Mouse (Mus musculus) naive thymus-derived CD4-positive, alpha-beta T cell, adult 2 months (primary cell): Measurements from ENCODE around the gene Bax.
A peak's percentile ranks its signal among the peaks of the same experiment; 100 is the strongest.

Source experiments
- DNase-seq: peaks from one replicate; pipeline ENCODE4 v3.0.0-alpha.2; 2011; ENCODE audit warnings: low read depth

The Bax gene

DNA sequence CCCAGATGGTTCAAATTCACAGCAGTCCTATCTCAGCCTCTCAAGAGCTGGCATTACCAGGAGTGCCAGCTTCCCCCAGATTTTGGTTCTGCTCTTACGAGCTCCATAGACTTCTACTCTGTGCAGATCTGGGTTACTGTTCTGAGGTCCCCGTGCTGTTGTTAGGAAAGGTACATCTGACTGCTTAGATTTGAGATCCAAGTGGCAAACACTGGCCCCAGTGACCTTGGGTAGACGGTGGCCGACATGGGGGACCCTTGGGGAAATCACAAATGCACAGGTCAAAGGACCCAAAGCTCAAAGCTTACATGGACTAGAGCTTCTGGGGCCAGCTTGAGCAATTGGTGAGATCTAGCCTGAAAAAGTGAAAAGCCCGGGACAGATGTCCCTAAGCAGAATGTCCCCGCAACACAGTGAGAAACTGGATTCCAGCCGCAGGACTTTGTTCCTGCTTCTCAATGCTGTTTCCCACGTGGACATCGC is 9.9 kb downstream of the Bax start:
- DNase-seq: no peak

DNA sequence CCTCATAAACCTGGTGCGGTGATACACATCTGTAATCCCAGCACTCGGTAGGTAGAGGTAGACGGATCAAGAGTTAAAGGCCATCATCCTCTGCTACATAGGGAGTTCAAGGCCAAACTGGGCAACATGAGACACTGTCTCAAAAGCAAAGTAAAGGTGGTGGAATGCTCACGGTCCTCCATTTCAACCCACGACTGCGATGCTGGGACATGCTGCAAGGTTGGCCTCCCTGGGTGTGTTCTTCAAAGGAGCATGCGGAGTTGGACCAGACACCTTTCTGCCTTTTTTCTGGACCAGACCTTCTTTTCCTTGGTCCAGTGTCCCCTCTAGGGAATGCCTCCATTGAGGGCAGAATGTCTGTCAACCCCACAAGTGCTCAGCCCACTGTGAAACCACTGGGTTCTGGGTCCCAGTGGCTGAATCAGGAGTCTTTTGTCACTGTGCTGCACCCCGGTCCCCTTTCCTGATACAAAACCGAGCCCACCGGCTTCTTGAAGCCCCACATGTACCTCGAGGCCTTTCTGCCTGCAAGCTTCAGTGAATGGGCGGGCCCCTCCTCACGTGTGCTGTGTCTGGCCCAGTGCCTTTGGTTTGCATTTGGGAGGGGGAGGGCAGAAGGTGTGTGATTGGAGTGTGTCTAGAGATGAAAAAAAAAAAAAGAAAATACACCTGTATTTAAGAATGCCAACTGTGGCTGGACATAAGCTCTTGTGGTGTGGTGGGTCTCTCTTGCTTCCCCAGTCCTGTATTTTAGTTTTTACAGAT is 10.6 kb downstream of the Bax start:
- no peak for DNase-seq

DNA sequence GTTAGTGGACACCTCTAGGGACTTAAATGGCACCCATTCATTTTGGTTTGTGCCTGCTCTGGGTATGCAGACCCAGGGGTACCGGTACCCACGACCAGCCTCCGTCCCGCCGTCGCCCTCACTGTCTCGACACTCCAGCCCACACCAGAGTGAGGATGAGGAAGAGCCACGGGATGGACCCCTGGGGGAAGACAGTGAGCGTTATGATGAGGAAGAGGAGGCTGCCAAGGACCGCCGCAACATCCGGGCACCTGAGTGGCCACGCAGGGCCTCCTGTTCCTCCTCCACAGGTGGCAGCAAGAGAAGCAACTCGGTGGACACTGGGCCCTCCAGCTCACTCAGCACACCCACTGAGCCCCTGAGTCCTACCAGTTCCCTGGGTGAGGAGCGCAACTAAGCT is 11.7 kb downstream of the Bax start:
- DNase-seq: no peak

DNA sequence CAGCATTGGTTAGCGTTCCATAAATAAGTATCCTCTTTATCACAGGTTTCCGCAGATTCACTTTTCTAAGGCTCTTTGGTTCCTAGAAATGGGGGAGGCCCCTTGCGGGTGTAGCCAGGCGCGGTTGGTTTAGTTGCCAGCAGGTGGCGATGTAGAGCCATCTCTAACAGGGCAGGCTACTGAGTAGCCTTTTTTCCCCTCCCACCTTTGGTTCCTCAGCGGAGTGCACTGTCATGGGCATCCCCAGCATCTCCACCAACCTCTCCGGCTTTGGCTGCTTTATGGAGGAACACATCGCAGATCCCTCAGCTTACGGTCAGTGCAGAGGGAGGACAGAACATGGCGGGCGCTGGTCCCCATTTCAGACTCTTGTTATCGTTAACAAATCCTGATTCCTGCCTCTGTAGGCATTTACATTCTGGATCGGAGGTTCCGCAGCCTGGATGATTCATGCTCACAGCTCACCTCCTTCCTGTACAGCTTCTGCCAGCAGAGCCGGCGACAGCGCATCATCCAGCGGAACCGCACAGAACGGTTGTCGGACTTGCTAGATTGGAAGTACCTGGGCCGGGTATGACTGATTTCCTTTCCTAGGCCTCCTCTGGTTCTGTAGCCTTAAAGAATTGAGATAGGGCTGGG is 15.2 kb downstream of the Bax start:
- DNase-seq: peak; percentile 91

DNA sequence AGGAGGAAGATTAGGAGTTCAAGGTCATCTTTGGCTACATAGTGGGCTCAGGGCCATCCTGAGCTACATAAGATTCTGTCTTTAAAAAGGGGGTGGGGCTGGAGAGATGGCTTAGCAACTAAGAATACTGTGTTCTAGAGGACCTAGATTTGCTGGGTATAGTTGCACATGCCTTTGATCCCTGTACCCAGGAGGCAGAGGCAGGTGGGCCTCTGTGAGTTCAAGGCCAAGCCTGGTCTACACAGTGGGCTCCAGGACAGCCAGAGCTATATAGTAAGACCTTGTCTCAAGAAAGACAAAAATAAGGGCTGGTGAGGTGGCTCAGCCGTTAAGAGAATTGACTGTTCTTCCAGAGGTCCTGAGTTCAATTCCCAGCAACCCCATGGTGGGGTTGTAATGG is 16.7 kb downstream of the Bax start:
- no peak for DNase-seq

DNA sequence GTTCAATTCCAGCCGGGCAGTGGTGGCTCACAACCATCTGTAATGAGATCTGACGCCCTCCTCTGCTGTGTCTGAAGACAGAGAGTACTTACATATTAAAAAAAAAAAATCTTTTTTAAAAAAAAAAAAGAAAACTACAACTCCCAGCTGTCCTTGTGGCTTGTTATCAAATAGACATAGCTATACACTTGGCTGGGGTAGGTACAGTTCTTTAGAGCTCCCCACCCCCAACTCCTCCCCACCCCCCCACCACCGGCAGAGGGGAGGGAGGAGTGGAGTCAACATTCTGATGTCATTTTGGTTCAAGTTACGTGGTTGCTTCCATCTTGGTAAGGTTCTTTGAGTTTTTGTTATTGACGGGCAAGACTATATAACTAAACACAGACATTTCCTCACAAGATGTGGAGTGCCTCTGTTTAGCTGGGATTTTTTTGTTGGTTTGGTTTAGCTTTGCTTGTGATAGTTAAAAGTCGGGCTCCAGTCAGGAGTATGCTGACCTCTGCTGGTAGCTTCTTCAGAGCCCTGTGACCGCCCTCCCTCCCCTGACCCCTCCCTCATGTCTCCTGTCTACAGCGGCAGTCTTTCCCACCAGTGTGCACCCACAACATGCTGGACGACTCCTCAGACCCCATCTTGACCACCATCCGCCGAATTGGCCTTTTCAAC is 19.2 kb downstream of the Bax start:
- peak; percentile 72 for DNase-seq

DNA sequence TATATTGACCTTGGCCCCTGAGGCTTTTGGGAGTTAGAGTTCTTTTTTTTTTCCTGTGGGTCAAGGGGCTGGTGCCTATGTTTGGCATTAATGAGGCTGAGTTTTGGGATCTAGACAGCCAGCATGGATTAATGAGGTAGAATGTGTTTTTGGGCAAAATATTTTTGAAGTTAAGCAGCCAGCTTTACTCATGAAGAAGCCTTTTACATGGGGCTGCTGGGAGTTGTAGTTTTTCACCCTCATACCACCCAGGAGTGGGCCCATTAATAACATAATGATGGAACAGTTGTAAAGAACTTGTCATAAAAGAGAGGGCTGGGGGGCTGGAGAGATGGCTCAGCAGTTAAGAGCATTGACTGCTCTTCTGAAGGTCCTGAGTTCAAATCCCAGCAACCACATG is 20.1 kb downstream of the Bax start:
- no peak for DNase-seq

DNA sequence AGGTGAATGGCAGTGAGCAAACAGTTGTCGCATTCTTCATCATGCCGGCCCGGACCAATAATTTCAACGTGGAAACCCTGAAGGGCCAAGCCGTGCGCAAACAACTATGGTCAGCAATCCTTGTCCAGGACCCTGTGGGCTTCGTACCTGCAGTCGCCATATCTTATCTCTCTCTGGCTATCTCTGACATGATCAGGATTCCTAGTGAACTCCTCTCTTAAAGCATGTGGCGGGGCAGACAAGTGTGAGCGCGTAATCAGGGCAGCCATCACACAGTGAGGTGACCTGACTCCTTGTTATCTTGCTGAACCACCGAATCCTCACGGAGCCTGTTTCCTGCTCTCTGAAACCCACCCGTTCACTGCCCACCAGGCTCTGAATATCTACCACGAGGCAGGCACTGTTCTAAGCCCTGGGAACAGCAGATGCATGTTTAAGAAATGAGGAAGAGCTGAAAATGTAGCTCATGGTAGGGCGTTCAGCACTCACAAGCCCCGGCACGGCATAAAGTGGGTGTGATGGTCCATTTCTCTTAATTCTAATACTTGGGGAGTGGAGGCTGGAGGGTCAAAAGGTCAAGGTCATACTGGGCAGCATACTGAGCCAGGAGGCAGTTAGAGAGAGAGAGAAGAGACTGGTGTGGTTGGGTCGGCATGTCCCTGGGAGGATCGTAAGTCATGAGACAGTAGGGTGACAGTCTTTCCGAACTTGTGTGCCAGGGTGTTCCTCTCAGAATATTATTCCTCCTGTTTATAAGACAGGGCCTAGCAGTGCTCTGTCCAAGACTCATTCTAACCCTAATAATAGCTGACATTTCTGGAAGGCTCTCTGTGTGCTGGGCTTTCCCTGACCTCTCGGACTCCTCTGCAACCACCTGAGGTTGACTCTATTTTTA is 22.9 kb downstream of the Bax start:
- no peak for DNase-seq

DNA sequence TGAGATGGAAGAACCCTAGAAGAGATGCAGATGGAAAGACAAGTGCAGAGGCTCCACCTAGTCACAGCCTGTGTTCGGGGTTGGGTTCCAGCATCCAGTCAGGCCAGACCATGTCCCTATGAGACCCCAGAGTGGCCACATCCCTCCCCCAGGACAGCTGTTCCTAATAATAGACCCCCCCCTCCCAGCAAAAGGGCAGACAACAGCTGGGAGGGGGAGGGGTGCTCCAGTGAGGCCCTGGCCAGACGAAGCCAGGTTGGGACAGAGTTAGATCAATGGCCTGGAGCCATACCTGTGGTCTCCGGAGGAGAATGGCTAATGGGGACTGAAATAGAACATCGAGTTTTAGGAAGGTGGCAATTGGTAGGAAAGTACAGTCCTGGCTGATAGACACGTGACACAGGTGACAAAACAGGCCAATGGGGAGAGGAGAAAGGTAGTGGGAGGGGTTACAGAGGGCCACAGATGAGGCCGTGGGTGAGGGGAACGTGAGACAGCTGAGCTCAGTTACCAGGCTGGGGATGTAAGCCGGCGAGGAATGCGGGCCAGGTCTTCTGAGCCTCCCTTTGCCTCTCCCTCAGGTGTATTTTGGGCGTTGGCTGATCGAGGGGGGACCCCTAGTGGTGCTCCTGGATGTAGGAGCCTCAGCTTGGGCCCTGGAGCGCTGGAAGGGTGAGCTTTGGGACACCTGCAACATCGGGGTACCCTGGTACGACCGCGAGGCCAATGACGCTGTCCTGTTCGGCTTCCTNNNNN is 29.0 kb downstream of the Bax start, which contains the start of gene Ruvbl2:
Ruvbl2 (minus strand) TSS at position 576 of the 756 bp plus-strand sequence.
- no peak for DNase-seq

DNA sequence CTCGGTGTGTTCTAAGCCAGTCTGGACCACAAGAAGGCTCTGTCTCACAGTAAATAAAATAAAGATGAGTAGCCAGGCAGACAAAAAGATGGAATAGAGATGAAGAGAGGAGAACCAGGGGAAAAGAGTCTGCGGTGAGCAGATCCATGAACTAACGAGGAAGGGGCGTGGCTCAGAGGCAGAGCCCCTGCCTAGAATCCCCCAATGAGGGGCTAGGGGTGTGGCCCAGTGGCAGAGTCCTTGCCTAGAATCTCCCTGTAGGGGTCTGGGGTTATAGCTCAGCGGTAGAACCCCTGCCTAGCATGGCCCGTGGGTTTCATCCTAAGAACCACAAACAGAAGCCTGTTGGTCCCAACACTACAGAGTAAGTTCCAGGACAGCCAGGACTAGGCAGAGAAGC is 29.7 kb downstream of the Bax start:
- no peak for DNase-seq

DNA sequence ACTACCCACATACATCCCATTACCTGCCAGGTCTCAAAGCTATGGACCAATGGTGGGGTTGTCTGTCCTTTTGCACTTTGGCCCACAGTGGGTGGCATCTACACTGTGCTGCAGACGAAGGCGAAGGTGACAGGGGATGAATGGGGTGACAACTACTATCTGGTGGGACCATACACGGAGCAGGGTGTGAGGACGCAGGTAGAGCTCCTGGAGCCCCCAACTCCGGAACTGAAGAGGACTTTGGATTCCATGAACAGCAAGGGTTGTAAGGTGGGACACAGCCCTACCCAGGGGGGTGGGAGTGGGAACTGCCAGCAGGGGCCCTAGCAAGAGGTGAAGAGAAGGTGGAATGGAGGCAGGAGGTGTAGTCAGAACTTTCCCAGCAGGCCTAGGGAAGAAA is 30.3 kb downstream of the Bax start:
- DNase-seq: no peak

DNA sequence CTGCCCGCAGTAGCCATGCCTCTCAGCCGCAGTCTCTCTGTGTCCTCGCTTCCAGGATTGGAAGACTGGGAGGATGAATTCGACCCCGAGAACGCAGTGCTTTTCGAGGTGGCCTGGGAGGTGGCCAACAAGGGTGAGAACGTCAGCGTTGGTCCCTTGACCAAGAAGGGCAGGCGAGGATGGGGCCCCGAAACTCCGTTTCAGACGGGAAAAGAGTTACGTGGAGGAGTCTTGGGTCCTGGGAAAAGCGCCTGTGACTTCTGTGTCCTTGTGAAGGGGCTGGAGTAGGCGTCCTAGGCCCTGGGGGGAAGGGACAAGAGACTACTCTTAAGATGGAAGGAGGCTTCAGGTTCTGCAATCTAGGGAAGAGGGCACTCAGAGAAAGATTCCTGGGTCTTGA is 31.7 kb downstream of the Bax start:
- peak; percentile 40 for DNase-seq

DNA sequence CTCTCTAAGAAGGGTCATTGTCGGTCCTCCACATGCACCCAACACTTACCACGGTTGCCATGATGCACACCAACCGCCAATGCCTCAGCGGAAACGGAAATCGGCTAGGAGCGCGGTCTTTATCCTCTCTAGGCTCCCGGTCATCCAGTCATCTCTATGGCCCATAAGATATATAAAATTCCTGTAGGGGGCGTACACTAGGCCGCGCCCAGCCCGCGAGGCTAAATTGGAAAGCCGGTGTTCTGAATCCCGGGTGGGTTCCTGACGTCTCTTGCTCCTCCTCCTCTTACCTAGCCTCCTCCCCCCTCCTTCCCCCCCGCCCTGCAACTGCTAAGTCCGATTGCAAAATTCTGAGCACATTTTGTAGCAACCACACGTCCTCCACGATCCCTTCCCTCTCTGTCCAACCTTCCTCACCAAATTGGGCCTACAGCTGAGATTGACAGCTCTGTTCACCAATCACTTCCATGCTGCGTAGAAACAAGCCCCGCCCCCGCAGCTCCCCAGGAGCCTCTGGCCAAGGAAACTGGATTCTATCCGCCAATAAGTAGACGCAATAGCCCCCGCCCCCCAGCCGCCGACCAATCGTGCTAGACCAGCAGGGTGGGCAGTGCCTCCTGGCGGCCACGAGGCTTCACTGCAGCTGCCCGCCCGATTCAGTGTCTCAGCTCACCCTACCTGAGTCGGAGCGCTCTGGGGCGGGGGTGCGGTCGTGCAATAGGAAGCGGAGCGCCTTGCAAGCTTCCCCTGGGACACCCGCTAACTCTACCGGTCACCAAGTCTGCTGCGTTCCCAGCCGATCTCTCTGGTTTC is 32.3 kb downstream of the Bax start, which contains the start of gene Gys1:
Gys1 (plus strand) TSS at position 642 of the 813 bp plus-strand sequence.
- DNase-seq: peak; percentile 100

DNA sequence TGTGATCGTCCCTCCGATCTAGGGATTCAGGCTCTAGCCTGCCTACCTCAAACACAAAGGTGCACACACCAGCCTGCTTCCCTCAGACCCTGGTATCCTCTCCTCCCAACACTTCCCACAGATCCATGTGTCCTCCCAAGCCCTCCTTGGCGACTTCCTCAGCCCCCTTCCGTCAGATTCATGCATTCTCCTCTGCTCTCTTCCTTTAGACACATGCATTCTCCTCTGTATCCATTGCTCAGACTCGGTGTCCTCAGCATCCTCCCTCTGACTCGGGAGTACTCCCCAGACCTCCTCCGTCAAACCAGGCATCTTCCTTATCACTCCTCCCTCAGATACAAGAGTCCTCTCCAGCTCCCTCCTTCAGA is 32.9 kb downstream of the Bax start:
- DNase-seq: no peak

DNA sequence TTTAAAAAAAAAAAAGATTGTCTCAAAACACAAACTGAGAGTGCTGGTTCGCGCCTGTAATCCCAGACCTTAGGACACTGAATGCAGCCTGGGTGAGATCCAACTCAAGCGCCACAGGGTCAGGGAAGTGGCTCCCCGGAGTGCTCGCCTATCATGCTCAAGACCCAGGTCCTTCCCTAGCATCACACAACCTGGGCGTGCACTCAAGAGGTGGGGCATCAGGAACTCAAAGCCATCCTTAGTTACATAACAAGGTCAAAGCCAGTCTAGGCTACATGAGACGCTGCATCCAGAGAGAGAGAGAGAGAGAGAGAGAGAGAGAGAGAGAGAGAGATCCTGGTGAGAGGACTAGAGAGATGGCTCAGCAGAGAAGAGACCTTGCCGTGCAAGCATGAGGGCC is 40.1 kb downstream of the Bax start:
- no peak for DNase-seq

DNA sequence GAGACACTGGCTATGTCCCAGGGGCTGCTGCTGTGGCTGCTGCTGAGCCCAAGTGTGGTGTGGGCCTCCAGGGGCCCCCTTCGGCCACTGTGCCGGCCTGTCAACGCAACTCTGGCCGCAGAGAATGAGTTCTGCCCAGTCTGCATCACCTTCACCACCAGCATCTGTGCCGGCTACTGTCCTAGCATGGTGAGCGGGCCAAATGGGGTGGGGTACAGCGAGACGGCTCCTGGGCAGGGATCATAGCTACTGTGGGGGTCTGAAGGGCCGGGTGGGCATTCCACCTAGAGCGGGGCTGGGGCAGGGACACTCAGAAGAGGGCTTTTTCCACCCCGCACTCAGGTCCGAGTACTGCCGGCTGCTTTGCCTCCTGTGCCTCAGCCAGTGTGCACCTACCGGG is 45.5 kb downstream of the Bax start:
- DNase-seq: no peak

DNA sequence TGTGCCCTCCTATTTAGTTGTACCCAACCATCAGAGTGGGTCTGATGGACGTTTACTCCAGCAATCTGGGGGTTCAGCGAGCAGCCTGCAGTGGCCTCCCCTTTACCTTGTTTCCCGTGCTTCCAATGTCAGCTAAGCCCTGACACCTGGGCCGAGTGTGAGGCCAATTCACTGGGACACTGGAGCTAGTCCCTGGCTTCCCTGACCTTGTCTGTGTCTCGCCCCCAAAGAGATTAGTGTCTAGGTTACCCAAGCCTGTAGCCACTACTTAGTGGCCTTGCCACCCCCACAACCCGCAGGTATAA is 46.1 kb downstream of the Bax start, which contains the start of gene Lhb:
Lhb (plus strand) TSS at position 206 of the 305 bp plus-strand sequence.
- no peak for DNase-seq

DNA sequence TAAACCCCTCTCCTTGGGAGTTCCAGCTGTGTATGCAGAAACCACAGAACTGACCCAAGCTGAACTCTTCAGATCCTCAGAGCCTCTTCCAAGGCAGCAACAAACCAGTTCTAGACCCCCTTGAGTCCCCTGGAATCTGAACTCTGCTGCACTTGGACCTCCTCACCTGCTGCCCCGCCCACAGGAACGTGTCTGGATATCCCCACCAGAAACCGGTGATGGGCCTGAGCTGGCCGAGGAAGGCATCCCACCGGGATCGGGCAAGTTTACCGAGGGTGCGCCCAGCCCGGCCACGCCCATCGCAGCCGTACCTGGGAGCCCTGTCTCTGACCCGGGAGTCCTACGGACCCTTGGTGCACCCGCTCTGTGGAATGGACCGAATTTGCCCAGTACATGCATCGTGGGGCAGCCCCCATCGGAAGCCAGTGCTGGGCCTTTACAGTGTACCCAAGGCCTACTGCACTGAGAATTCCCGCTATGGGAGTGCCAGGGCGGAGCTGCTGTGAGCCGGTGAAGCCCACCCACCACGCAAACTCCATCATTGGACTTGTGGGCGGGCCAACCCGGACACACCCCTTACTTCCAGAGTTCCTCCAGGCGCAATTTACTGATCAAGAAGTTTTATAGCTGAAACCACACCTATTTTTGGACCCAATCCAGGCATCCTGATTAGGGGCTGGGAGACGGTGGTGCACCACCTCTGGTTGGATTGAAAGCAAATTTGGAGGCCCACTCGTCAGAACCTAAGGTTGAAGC is 46.7 kb downstream of the Bax start:
- DNase-seq: no peak

DNA sequence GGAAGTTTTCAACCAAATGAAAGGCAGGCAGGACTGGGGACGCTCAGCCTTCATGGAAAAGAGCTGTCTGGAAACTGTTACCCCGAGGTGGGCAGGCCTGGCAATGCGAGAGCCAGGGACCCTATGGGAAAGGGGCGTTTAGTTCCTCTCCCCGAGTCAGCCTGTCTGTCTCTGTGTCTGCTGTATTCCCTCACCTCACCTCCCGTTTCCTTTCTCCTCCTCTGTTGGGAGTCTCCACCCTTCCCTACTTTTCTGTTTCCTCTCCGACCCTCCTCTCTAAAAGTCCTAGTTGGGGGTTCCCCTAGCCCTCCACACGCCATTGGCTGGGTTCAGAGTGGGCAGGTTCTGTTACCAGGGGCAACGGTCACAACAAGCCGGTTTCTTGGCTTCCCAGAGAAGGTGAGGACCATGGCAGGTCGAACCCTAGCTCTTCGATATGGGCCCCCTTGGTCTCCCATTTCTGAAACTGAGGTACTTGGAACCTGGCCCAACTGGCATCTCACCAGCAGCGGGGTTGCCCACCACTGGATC is 48.7 kb downstream of the Bax start:
- no peak for DNase-seq

DNA sequence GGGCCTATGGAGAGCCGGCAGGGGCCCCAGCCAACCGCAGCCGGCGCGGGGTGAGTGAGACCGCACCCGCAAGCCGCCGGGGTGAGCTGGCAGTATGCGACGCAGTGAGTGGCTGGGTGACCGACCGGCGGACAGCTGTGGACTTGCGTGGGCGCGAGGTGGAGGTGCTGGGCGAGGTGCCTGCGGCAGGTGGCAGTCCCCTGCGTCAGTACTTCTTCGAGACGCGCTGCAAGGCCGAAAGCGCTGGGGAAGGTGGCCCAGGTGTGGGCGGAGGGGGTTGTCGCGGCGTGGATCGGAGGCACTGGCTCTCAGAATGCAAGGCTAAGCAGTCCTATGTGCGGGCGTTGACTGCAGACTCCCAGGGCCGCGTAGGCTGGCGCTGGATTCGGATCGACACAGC is 51.1 kb downstream of the Bax start:
- DNase-seq: peak; percentile 35
